Mouse (Mus musculus) heart, embryonic 14.5 days (tissue): ENCODE data around the gene Cela1. TPM values are rescaled to one million over a fixed set of nuclear protein-coding genes. Genes with fewer than 3 reads are reported as not detected.

Source experiments
- ATAC-seq: fragments of 200-750 bp; cut with Nextera tagmentation; 2 replicates; pipeline ENCODE4 v1.8.0; 2017; ENCODE audit warnings: low read depth, moderate TSS enrichment; ENCODE audit not compliant: insufficient number of reproducible peaks, insufficient read depth, low FRiP score
- H3K27ac ChIP-seq, 2 experiments: fragments of 200-500 bp in 1 of 2; fragments of 300-500 bp in 1 of 2; sonication (generic) in 1 of 2; replicated peaks in 1 of 2; 2 replicates each; pipeline ENCODE4 v1.5.1; 2012 to 2014; ENCODE audit warnings: low read depth in 2 of 2, low read length in 2 of 2, control low read depth in 1 of 2, mild to moderate bottlenecking in 1 of 2, mixed read lengths in 1 of 2; ENCODE audit not compliant: control insufficient read depth in 1 of 2, insufficient read depth in 1 of 2
- H3K27me3 ChIP-seq: fragments of 300-500 bp; sonication (generic); 2 replicates; pipeline ENCODE4 v1.6.1; 2014; ENCODE audit warnings: mild to moderate bottlenecking, low read length, control low read depth; ENCODE audit not compliant: control insufficient read depth, insufficient read depth
- H3K36me3 ChIP-seq: fragments of 300-500 bp; sonication (generic); 2 replicates; pipeline ENCODE4 v1.6.1; 2014; ENCODE audit warnings: mild to moderate bottlenecking, control low read depth, low read length, mixed read lengths; ENCODE audit not compliant: control insufficient read depth, insufficient read depth
- H3K4me1 ChIP-seq, 2 experiments: fragments of 200-500 bp in 1 of 2; fragments of 300-500 bp in 1 of 2; sonication (generic) in 1 of 2; 2 replicates each; pipeline ENCODE4 v1.6.1; 2012 to 2014; ENCODE audit warnings: low read length in 2 of 2, control low read depth in 1 of 2, mixed read lengths in 1 of 2; ENCODE audit not compliant: control insufficient read depth in 2 of 2, insufficient read depth in 2 of 2
- H3K4me2 ChIP-seq: fragments of 300-500 bp; sonication (generic); 2 replicates; pipeline ENCODE4 v1.6.1; 2014; ENCODE audit warnings: mild to moderate bottlenecking, low read length
- H3K4me3 ChIP-seq, 2 experiments: fragments of 200-500 bp in 1 of 2; fragments of 300-500 bp in 1 of 2; sonication (generic) in 1 of 2; 2 replicates each; pipeline ENCODE4 v1.5.1; 2012 to 2014; ENCODE audit warnings: low read length in 2 of 2, mild to moderate bottlenecking in 2 of 2, control low read depth in 1 of 2, low read depth in 1 of 2, moderate library complexity in 1 of 2; ENCODE audit not compliant: control insufficient read depth in 1 of 2, insufficient read depth in 1 of 2
- H3K9ac ChIP-seq: fragments of 300-500 bp; sonication (generic); 2 replicates; pipeline ENCODE4 v1.6.1; 2014; ENCODE audit warnings: mild to moderate bottlenecking, low read length
- H3K9me3 ChIP-seq: fragments of 300-500 bp; sonication (generic); 2 replicates; pipeline ENCODE4 v1.6.1; 2016; ENCODE audit warnings: low read length, control low read depth; ENCODE audit not compliant: control insufficient read depth
- WGBS: fragments of 180-500 bp; shearing (Covaris S2); extraction: QIAGEN DNeasy Blood & Tissue Kit; methylation state at CpG from one replicate; pipeline ENCODE4 v1.1.7; 2014; 5-methylcytosine and 5-hydroxymethylcytosine counted together
- microRNA-seq: library from miRNA; unstranded; fragments of <30 nt; microRNA quantifications from one replicate; pipeline ENCODE4, GENCODE M21; 2016
- polyA plus RNA-seq: library from polyadenylated mRNA; unstranded; fragments of >200 nt; fragmentation: Nextera tagmentation; extraction: Ambion mirVana; gene quantifications from 2 replicates; pipeline ENCODE4 v1.2.1, GENCODE M21; 2014

The Cela1 gene
- polyA plus RNA-seq, 1 experiment from 2014 or later = 1.1 TPM

GRCm38 (mm10) chr15:100628797-100629196 lies 58.9 kb downstream of the Cela1 start:
- Histone ChIP-seq H3K4me1 (peaks cover 10% of the 10 kb centered on the region in 2 experiments; a peak in 3 of 4 replicates), H3K36me3 (no peaks in the 10 kb centered on the region), H3K9ac (no peak overlapping the region), H3K9me3 (no peaks in the 10 kb centered on the region), H3K4me2 (no peak overlapping the region), H3K4me3 (no peak overlapping the region), H3K27ac (0 out of 4 replicates have a peak overlapping the region, but pooled peaks of 1 of the 2 experiments have one; percentile 28), H3K27me3 (no peaks in the 10 kb centered on the region)
- WGBS = 49% methylated on average over 7 of the region's 7 CpGs
- no peak for ATAC-seq

GRCm38 (mm10) chr15:100627774-100628370 lies 59.8 kb downstream of the Cela1 start:
- no peak for ATAC-seq
- Histone ChIP-seq H3K4me1 (peaks cover 10% of the 10 kb centered on the region in 2 experiments; a peak in 3 of 4 replicates), H3K4me2 (no peak overlapping the region), H3K27me3 (no peaks in the 10 kb centered on the region), H3K27ac (peak overlapping the region; percentile 14 to 27; a peak in 2 of 4 replicates), H3K4me3 (no peak overlapping the region), H3K36me3 (no peaks in the 10 kb centered on the region), H3K9ac (0 out of 2 replicates have a peak overlapping the region, but pooled peaks have one; percentile 23), H3K9me3 (no peaks in the 10 kb centered on the region)
- 7% methylated on average over 11 of the region's 11 CpGs for WGBS

GRCm38 (mm10) chr15:100627287-100627686 lies 60.4 kb downstream of the Cela1 start:
- ATAC-seq = no peak
- Histone ChIP-seq H3K4me1 (peaks cover 7 to 10% of the 10 kb centered on the region in 2 experiments; a peak in 3 of 4 replicates), H3K27ac (peak overlapping the region; percentile 14 to 27; a peak in 2 of 4 replicates), H3K9me3 (no peaks in the 10 kb centered on the region), H3K4me3 (no peak overlapping the region), H3K36me3 (no peaks in the 10 kb centered on the region), H3K4me2 (no peak overlapping the region), H3K9ac (no peak overlapping the region), H3K27me3 (no peaks in the 10 kb centered on the region)
- 24% methylated on average over 10 of the region's 10 CpGs for WGBS

- H3K27me3 ChIP-seq = no peaks in the 10 kb centered on the region
- H3K36me3 ChIP-seq = peaks cover 21% of the 10 kb centered on the region
- ATAC-seq = no peak
- WGBS = 78% methylated on average over 3 of the region's 3 CpGs
- H3K27ac ChIP-seq = no peak overlapping the region
- H3K4me2 ChIP-seq = no peak overlapping the region
- H3K4me1 ChIP-seq = peaks cover 9 to 10% of the 10 kb centered on the region in 2 experiments
- no peak overlapping the region for H3K4me3 ChIP-seq
- H3K9me3 ChIP-seq = no peaks in the 10 kb centered on the region
- no peak overlapping the region for H3K9ac ChIP-seq
Measured at GRCm38 (mm10) chr15:100624435-100624834, 63.3 kb downstream of the Cela1 start.

Small RNA genes within 50 kb of the gene (microRNA-seq; reads per million reads assigned to microRNA genes)
- gene Mir6961 = not detected

Other genes starting within 250 kb of the Cela1 start
- gene Letmd1, start 218.9 kb downstream of the Cela1 start, polyA plus RNA-seq = 12.8 and 13.6 TPM in 2 replicates
- gene Csrnp2, start 192.4 kb downstream of the Cela1 start, polyA plus RNA-seq = 7.8 and 8.1 TPM in 2 replicates
- gene Tfcp2, start 135.9 kb downstream of the Cela1 start, polyA plus RNA-seq = 17.1 and 19.9 TPM in 2 replicates
- 7.1 and 8.2 TPM in 2 replicates for gene Pou6f1, start 87.9 kb downstream of the Cela1 start, polyA plus RNA-seq
- gene Dazap2, start 72.6 kb downstream of the Cela1 start, polyA plus RNA-seq = 253 and 254 TPM in 2 replicates
- gene Smagp, start 51.0 kb downstream of the Cela1 start, polyA plus RNA-seq = 14.5 and 18.7 TPM in 2 replicates
- 1.9 and 2.8 TPM in 2 replicates for gene Bin2, start 18.4 kb downstream of the Cela1 start, polyA plus RNA-seq
- gene Galnt6, start 41.5 kb upstream of the Cela1 start, polyA plus RNA-seq = 0.08 and 0.12 TPM in 2 replicates
- gene Slc4a8, start 73.8 kb upstream of the Cela1 start, polyA plus RNA-seq = 0.27 and 0.76 TPM in 2 replicates
- gene Scn8a, start 181.9 kb upstream of the Cela1 start, polyA plus RNA-seq = 0.27 and 0.31 TPM in 2 replicates